Mouse (Mus musculus) liver, embryonic 18 days (tissue): ENCODE measurements around the gene Casp8ap2. TPM values are rescaled to one million over a fixed set of nuclear protein-coding genes. Genes with fewer than 3 reads are reported as not detected.

Experiments used
- polyA plus RNA-seq: library from polyadenylated mRNA; depleted of rRNA; stranded (reverse); fragments of >200 nt; gene quantifications from 2 replicates; pipeline ENCODE4 v1.2.3, GENCODE M21; 2012; rRNA removed

Casp8ap2 gene
- polyA plus RNA-seq = 2.9 and 3.5 TPM in 2 replicates

GRCm38 (mm10) chr4:32615034-32615881, at the start of gene Casp8ap2:
Gene Casp8ap2 (plus strand): TSS chr4:32615451.

GRCm38 (mm10) chr4:32602660-32603059, 12.6 kb upstream of the Casp8ap2 start, which contains the start of gene Gja10:
Gene Gja10 (minus strand): TSS chr4:32602760.

GRCm38 (mm10) chr4:32656918-32657662, 41.8 kb downstream of the Casp8ap2 start, which contains the start of gene Mdn1:
Gene Mdn1 (plus strand): TSS chr4:32657119.

Other genes starting within 250 kb of the Casp8ap2 start
- gene Gja10, start 12.7 kb upstream of the Casp8ap2 start, polyA plus RNA-seq = 0.02 and 0.17 TPM in 2 replicates
- gene Mdn1, start 41.7 kb downstream of the Casp8ap2 start, polyA plus RNA-seq = 6.3 and 7.1 TPM in 2 replicates
- gene Lyrm2, start 184.8 kb downstream of the Casp8ap2 start, polyA plus RNA-seq = 28.3 and 30.6 TPM in 2 replicates